Comparison of ENCODE assay signal across 23 mouse cellular contexts in genomic region chr5:90876471-90877172, GRCm38 (mm10). TPM values are rescaled to one million over a fixed set of nuclear protein-coding genes. Genes with fewer than 3 reads are reported as not detected.
DNase-seq lines count a peak whose midpoint lies in the region; ATAC-seq and TF ChIP-seq lines count a peak whose summit lies in the region.
"Had no signal": no experiment of that assay in that cellular context is flagged by ENCODE, and none has a peak within 500 bp of the region (broad histone marks: within the 10 kb centered on the region; RNA-seq: fewer than 3 reads in every experiment).

No protein-coding gene starts in this region.

- no peak for TF ChIP-seq EP300 in liver, postnatal 0 days (IDR thresholded peaks at IDR 0.05; ENCODE audit: low read depth)
- TF ChIP-seq EP300 in MEL (IDR thresholded peaks at IDR 0.05; ENCODE audit: low read depth in 1 of 2, low read length in 2 of 2): no peak

- TF ChIP-seq POLR2A in MEL (IDR thresholded peaks at IDR 0.05; ENCODE audit: control insufficient read depth in 1 of 2, insufficient read depth in 1 of 2, low read depth in 1 of 2, low read length in 2 of 2, poor library complexity in 1 of 2) (no peak), myocyte (IDR thresholded peaks at IDR 0.05; ENCODE audit: insufficient read length, low read depth) (no peak)

- no peak for ATAC-seq in liver, postnatal 0 days
- ATAC-seq in common myeloid progenitor, adult 5-6 weeks (replicated peaks; ENCODE audit: low read depth, poor library complexity, severe bottlenecking): peak; percentile 57
- ATAC-seq: activated CD4-positive, CD25-positive, alpha-beta regulatory T cell, adult 4 months had no signal

- no peak for TF ChIP-seq RAD21 in MEL (IDR thresholded peaks at IDR 0.05; ENCODE audit: low read depth, low read length)

- no peak overlapping the region for H3ac ChIP-seq in myocyte (ENCODE audit: control insufficient read depth, insufficient read length)

- H3K36me3 ChIP-seq in liver, postnatal 0 days (replicated peaks; ENCODE audit: insufficient read depth, low read length): no peaks in the 10 kb centered on the region
- peaks cover 0 to 18% of the 10 kb centered on the region in 2 experiments; a peak in 2 of 4 replicates for H3K36me3 ChIP-seq in MEL (ENCODE audit: control insufficient read depth in 1 of 2, insufficient read depth in 2 of 2, low read length in 2 of 2)
- H3K36me3 ChIP-seq in myocyte (ENCODE audit: control insufficient read depth, insufficient read depth): no peaks in the 10 kb centered on the region
- H3K36me3 ChIP-seq: forebrain, embryonic 12.5 days; limb, embryonic 12.5 days; midbrain, embryonic 12.5 days had no signal

- WGBS in liver, postnatal 0 days (ENCODE audit: insufficient replicate concordance): 50% methylated on average over 8 of the region's 8 CpGs

- H3K27me3 ChIP-seq in liver, postnatal 0 days (ENCODE audit: insufficient read depth, low read length): no peaks in the 10 kb centered on the region
- H3K27me3 ChIP-seq in MEL (ENCODE audit: control insufficient read depth in 1 of 2, insufficient read depth in 2 of 2, low read length in 2 of 2) (no peaks in the 10 kb centered on the region), myocyte (ENCODE audit: control insufficient read depth, insufficient read depth, insufficient read length) (no peaks in the 10 kb centered on the region)
- H3K27me3 ChIP-seq: CH12.LX; forebrain, embryonic 12.5 days; midbrain, embryonic 12.5 days had no signal

- H3K79me2 ChIP-seq in MEL (ENCODE audit: control insufficient read depth, insufficient read depth, low read length, poor library complexity): no peaks in the 10 kb centered on the region
- no peaks in the 10 kb centered on the region for H3K79me2 ChIP-seq in myocyte (ENCODE audit: control insufficient read depth, insufficient read depth)

- H3K9me3 ChIP-seq in liver, postnatal 0 days (ENCODE audit: low read length): no peaks in the 10 kb centered on the region
- no peaks in the 10 kb centered on the region for H3K9me3 ChIP-seq in MEL (replicated peaks; ENCODE audit: insufficient read depth, low read length)
- H3K9me3 ChIP-seq: forebrain, embryonic 12.5 days; limb, embryonic 12.5 days; midbrain, embryonic 12.5 days had no signal

- peaks cover 11% of the 10 kb centered on the region for H3K4me1 ChIP-seq in liver, postnatal 0 days (ENCODE audit: insufficient read depth)
- H3K4me1 ChIP-seq in MEL (ENCODE audit: control insufficient read depth in 1 of 2, insufficient read depth in 2 of 2, low read length in 2 of 2): peaks cover 4 to 16% of the 10 kb centered on the region in 2 experiments
- H3K4me1 ChIP-seq: forebrain, embryonic 12.5 days; limb, embryonic 12.5 days; midbrain, embryonic 12.5 days had no signal

- DNase-seq in liver, postnatal 0 days: no peak
- DNase-seq in liver (no peak), MEL (ENCODE audit: low read depth, low spot score) (peak; percentile 13)
- DNase-seq in layer of hippocampus, adult 11-12 months (ENCODE audit: low spot score): no peak
- DNase-seq in gastrocnemius, adult 18-20 months (ENCODE audit: low spot score): no peak
- DNase-seq: cerebellum, adult 8-10 months; embryo, embryonic 11 days; kidney, adult 11 months; thymus, postnatal 25 days had no signal

- H3K4me2 ChIP-seq in liver, postnatal 0 days (ENCODE audit: low read depth, low read length): no peak overlapping the region
- peak overlapping the region; percentile 79 for H3K4me2 ChIP-seq in myocyte (ENCODE audit: low read depth)
- H3K4me2 ChIP-seq: forebrain, embryonic 12.5 days; hindbrain, embryonic 14.5 days; limb, embryonic 12.5 days; midbrain, embryonic 12.5 days had no signal

- H3K9ac ChIP-seq in liver, postnatal 0 days (replicated peaks): no peak overlapping the region
- H3K9ac ChIP-seq in MEL (ENCODE audit: control insufficient read depth, low read depth, low read length, poor library complexity, severe bottlenecking): no peak overlapping the region
- H3K9ac ChIP-seq: forebrain, embryonic 12.5 days; hindbrain, embryonic 14.5 days; limb, embryonic 12.5 days; liver, embryonic 14.5 days; midbrain, embryonic 12.5 days had no signal

- no peak for TF ChIP-seq CTCF in liver, postnatal 0 days (IDR thresholded peaks at IDR 0.05; ENCODE audit: low read depth)
- no peak for TF ChIP-seq CTCF in MEL (IDR thresholded peaks at IDR 0.05 in 2 of 3, conservative IDR thresholded peaks at IDR 0.05 in 1 of 3; ENCODE audit: control insufficient read depth in 1 of 3, insufficient read depth in 1 of 3, low read depth in 2 of 3, low read length in 3 of 3, poor library complexity in 1 of 3, severe bottlenecking in 1 of 3)

- 0 out of 2 replicates have a peak overlapping the region, but pooled peaks have one; percentile 0 for H3K27ac ChIP-seq in liver, postnatal 0 days (ENCODE audit: low read depth)
- no peak overlapping the region for H3K27ac ChIP-seq in MEL (ENCODE audit: control insufficient read depth, low read depth, low read length)
- H3K27ac ChIP-seq: forebrain, embryonic 12.5 days; hindbrain, embryonic 14.5 days; left cerebral cortex, adult 2 months; limb, embryonic 12.5 days; liver, embryonic 14.5 days; midbrain, embryonic 12.5 days had no signal

- H3K4me3 ChIP-seq in liver, postnatal 0 days (ENCODE audit: low read depth, low read length): no peak overlapping the region
- H3K4me3 ChIP-seq in MEL (ENCODE audit: control insufficient read depth in 1 of 2, insufficient read depth in 1 of 2, low read depth in 2 of 2, low read length in 2 of 2) (no peak overlapping the region), myocyte (no peak overlapping the region)
- H3K4me3 ChIP-seq: forebrain, embryonic 12.5 days; left cerebral cortex, adult 2 months; limb, embryonic 12.5 days; midbrain, embryonic 12.5 days had no signal

TF ChIP-seq in MEL, 35 proteins besides CTCF, POLR2A, EP300 and RAD21:
- TF ChIP-seq TAL1 (IDR thresholded peaks at IDR 0.05; ENCODE audit: low read length) (no peak), ELF1 (IDR thresholded peaks at IDR 0.05; ENCODE audit: low read depth, low read length) (no peak), NELFE (IDR thresholded peaks at IDR 0.05; ENCODE audit: low read depth, low read length) (no peak), ZC3H11A (IDR thresholded peaks at IDR 0.05; ENCODE audit: low read depth, low read length) (no peak)

TF ChIP-seq in myocyte, 11 proteins besides CTCF, POLR2A, EP300 and RAD21:
- no peak for TF ChIP-seq POLR2AphosphoS2 (IDR thresholded peaks at IDR 0.05; ENCODE audit: insufficient read length, low read depth)
- no peak for TF ChIP-seq E2F4 (IDR thresholded peaks at IDR 0.05; ENCODE audit: insufficient read depth)
- no peak for TF ChIP-seq USF1 (IDR thresholded peaks at IDR 0.05; ENCODE audit: low read depth)
- TF ChIP-seq MYOD1 (IDR thresholded peaks at IDR 0.05; ENCODE audit: control insufficient read depth in 1 of 3, insufficient read length in 2 of 3, low read depth in 2 of 3): no peak
- no peak for TF ChIP-seq REST (IDR thresholded peaks at IDR 0.05; ENCODE audit: insufficient read depth, insufficient read length)
- no peak for TF ChIP-seq MYOG (IDR thresholded peaks at IDR 0.05; ENCODE audit: control insufficient read depth in 1 of 3, insufficient read depth in 1 of 3, insufficient read length in 2 of 3, low read depth in 2 of 3)
- no peak for TF ChIP-seq SRF (IDR thresholded peaks at IDR 0.05; ENCODE audit: control insufficient read depth, insufficient read length, low read depth)
- TF ChIP-seq TCF3 (IDR thresholded peaks at IDR 0.05; ENCODE audit: insufficient read length, low read depth): no peak
- TF ChIP-seq CEBPB (IDR thresholded peaks at IDR 0.05; ENCODE audit: insufficient read depth, poor library complexity, severe bottlenecking): no peak
- TF ChIP-seq TCF12 (IDR thresholded peaks at IDR 0.05; ENCODE audit: insufficient read depth, poor library complexity, severe bottlenecking): no peak
- no peak for TF ChIP-seq MAX (IDR thresholded peaks at IDR 0.05; ENCODE audit: low read depth)

RNA-seq across cellular contexts. Expression of gene Cxcl1, which starts 14.4 kb away (rescaled TPM):
- polyA plus RNA-seq in liver, postnatal 0 days (2015; fragmentation: Nextera tagmentation; extraction: Ambion mirVana): 2.1 and 2.2 TPM in 2 replicates
- total RNA-seq in MEL (2012; rRNA removed): not detected in 2 replicates
- polyA plus RNA-seq in MEL (2012; ENCODE audit: insufficient read depth in 1 of 2, insufficient read length in 2 of 2, low read depth in 1 of 2, low replicate concordance in 2 of 2, missing spikeins in 1 of 2) (not detected), myocyte (2012; fragmentation: generic; extraction: Trizol) (0.90 TPM)
- not detected in 2 replicates for total RNA-seq in common myeloid progenitor, adult 5-6 weeks (2017)
- total RNA-seq in gastrocnemius, adult 18-20 months (2021): under 1 TPM in 1 of 2 experiments, not detected in 1; 0.25 TPM
- total RNA-seq: CH12.LX had no signal
- polyA plus RNA-seq: activated CD4-positive, CD25-positive, alpha-beta regulatory T cell, adult 4 months; forebrain, embryonic 12.5 days; midbrain, embryonic 12.5 days had no signal

RNA-seq across cellular contexts. Expression of gene Cxcl2, which starts 27.0 kb away (rescaled TPM):
- polyA plus RNA-seq in liver, postnatal 0 days (2015; fragmentation: Nextera tagmentation; extraction: Ambion mirVana): 0.13 TPM in 1 of 2 replicates, not detected in the other
- not detected in 2 replicates for total RNA-seq in MEL (2012; rRNA removed)
- not detected for polyA plus RNA-seq in MEL (2012; ENCODE audit: insufficient read depth in 1 of 2, insufficient read length in 2 of 2, low read depth in 1 of 2, low replicate concordance in 2 of 2, missing spikeins in 1 of 2)
- 36.0 and 36.3 TPM in 2 replicates for total RNA-seq in common myeloid progenitor, adult 5-6 weeks (2017)
- polyA plus RNA-seq in myocyte (2012; fragmentation: generic; extraction: Trizol): not detected
- not detected for total RNA-seq in gastrocnemius, adult 18-20 months (2021)
- total RNA-seq: gastrocnemius, postnatal 36 days; heart, postnatal 14 days; layer of hippocampus, adult 8-10 months; left cerebral cortex, adult 2 months had no signal
- polyA plus RNA-seq: activated CD4-positive, CD25-positive, alpha-beta regulatory T cell, adult 4 months; forebrain, embryonic 12.5 days; frontal cortex, adult 2 months; limb, embryonic 12.5 days; midbrain, embryonic 12.5 days had no signal

RNA-seq across cellular contexts. Expression of gene Mthfd2l, which starts 54.3 kb away (rescaled TPM):
- 8.3 and 9.5 TPM in 2 replicates for polyA plus RNA-seq in liver, postnatal 0 days (2015; fragmentation: Nextera tagmentation; extraction: Ambion mirVana)
- not detected in 2 replicates for total RNA-seq in MEL (2012; rRNA removed)
- not detected for polyA plus RNA-seq in MEL (2012; ENCODE audit: insufficient read depth in 1 of 2, insufficient read length in 2 of 2, low read depth in 1 of 2, low replicate concordance in 2 of 2, missing spikeins in 1 of 2)
- total RNA-seq in common myeloid progenitor, adult 5-6 weeks (2017): 26.4 and 31.0 TPM in 2 replicates
- 11.9 TPM for polyA plus RNA-seq in myocyte (2012; fragmentation: generic; extraction: Trizol)
- total RNA-seq in gastrocnemius, adult 18-20 months (2021): 1 to 10 TPM; 5.7 to 6.9 TPM

Comparison
In these comparisons a context has a peak if more than half of its experiments do, and no peak if none do; other contexts are left out.
1. RNA of gene Cxcl2, which starts 27.0 kb away (total RNA-seq): 36.0 to 36.3 TPM in common myeloid progenitor, adult 5-6 weeks; not detected in gastrocnemius, adult 18-20 months and not detected in MEL; every median in the first group is over 10 times any median in the second.